Mouse (Mus musculus): ENCODE data around the gene Tenm4. TPM values are rescaled to one million over a fixed set of nuclear protein-coding genes. Genes with fewer than 3 reads are reported as not detected.

Tenm4 gene
- polyA plus RNA-seq, 1 experiment from 2014 or later: 16.8 TPM

- Histone ChIP-seq H3K9me3 (no peaks in the 10 kb centered on the region), H3K36me3 (no peaks in the 10 kb centered on the region), H3K27me3 (ENCODE audit: insufficient read depth, poor library complexity, severe bottlenecking) (no peaks in the 10 kb centered on the region), H3K4me1 (no peaks in the 10 kb centered on the region), H3K27ac (no peak overlapping the region), H3K4me3 (no peak overlapping the region)
- 92% methylated on average over 2 of the region's 2 CpGs for WGBS
- no peak for DNase-seq (ENCODE audit: low spot score)
These were observed 103.4 kb downstream of the Tenm4 start for GRCm38 (mm10) chr7:96274486-96274885.

- WGBS: 81% methylated on average over 10 of the region's 10 CpGs
- no peak overlapping the region for H3K27ac ChIP-seq
- H3K27me3 ChIP-seq (ENCODE audit: insufficient read depth, poor library complexity, severe bottlenecking): no peaks in the 10 kb centered on the region
- no peaks in the 10 kb centered on the region for H3K4me1 ChIP-seq
- no peak for DNase-seq (ENCODE audit: low spot score)
- no peaks in the 10 kb centered on the region for H3K36me3 ChIP-seq
- no peak overlapping the region for H3K4me3 ChIP-seq
- H3K9me3 ChIP-seq: no peaks in the 10 kb centered on the region
These were observed 106.5 kb downstream of the Tenm4 start for GRCm38 (mm10) chr7:96277550-96277949.

- Histone ChIP-seq H3K4me3 (no peak overlapping the region), H3K27ac (no peak overlapping the region), H3K9me3 (no peaks in the 10 kb centered on the region), H3K27me3 (ENCODE audit: insufficient read depth, poor library complexity, severe bottlenecking) (no peaks in the 10 kb centered on the region), H3K4me1 (no peaks in the 10 kb centered on the region), H3K36me3 (no peaks in the 10 kb centered on the region)
- 80% methylated on average over 11 of the region's 11 CpGs for WGBS
- no peak for DNase-seq (ENCODE audit: low spot score)
These were observed 107.3 kb downstream of the Tenm4 start for GRCm38 (mm10) chr7:96278378-96278777.

- 80% methylated on average over 4 of the region's 4 CpGs for WGBS
- no peaks in the 10 kb centered on the region for H3K4me1 ChIP-seq
- H3K27me3 ChIP-seq (ENCODE audit: insufficient read depth, poor library complexity, severe bottlenecking): no peaks in the 10 kb centered on the region
- DNase-seq (ENCODE audit: low spot score): no peak
- H3K4me3 ChIP-seq: no peak overlapping the region
- H3K9me3 ChIP-seq: no peaks in the 10 kb centered on the region
- no peaks in the 10 kb centered on the region for H3K36me3 ChIP-seq
- no peak overlapping the region for H3K27ac ChIP-seq
These were observed 109.7 kb downstream of the Tenm4 start for GRCm38 (mm10) chr7:96280795-96281194.

- H3K4me3 ChIP-seq: no peak overlapping the region
- no peak for DNase-seq (ENCODE audit: low spot score)
- no peak overlapping the region for H3K27ac ChIP-seq
- H3K4me1 ChIP-seq: no peaks in the 10 kb centered on the region
- no peaks in the 10 kb centered on the region for H3K36me3 ChIP-seq
- no peaks in the 10 kb centered on the region for H3K27me3 ChIP-seq (ENCODE audit: insufficient read depth, poor library complexity, severe bottlenecking)
- WGBS: 86% methylated on average over 2 of the region's 2 CpGs
- no peaks in the 10 kb centered on the region for H3K9me3 ChIP-seq
These were observed 119.5 kb downstream of the Tenm4 start for GRCm38 (mm10) chr7:96290576-96290975.

GRCm38 (mm10) chr7:96295959-96296358 is 124.9 kb downstream of the Tenm4 start:
- Histone ChIP-seq H3K4me1 (0 out of 2 replicates have a peak, but pooled peaks cover 2% of the 10 kb centered on the region), H3K36me3 (no peaks in the 10 kb centered on the region), H3K27ac (no peak overlapping the region), H3K27me3 (ENCODE audit: insufficient read depth, poor library complexity, severe bottlenecking) (no peaks in the 10 kb centered on the region), H3K4me3 (no peak overlapping the region), H3K9me3 (no peaks in the 10 kb centered on the region)
- WGBS: 90% methylated on average over 5 of the region's 5 CpGs
- no peak for DNase-seq (ENCODE audit: low spot score)

- H3K27me3 ChIP-seq (ENCODE audit: insufficient read depth, poor library complexity, severe bottlenecking): no peaks in the 10 kb centered on the region
- peaks cover 30% of the 10 kb centered on the region for H3K4me1 ChIP-seq
- no peaks in the 10 kb centered on the region for H3K9me3 ChIP-seq
- 82% methylated on average over 8 of the region's 8 CpGs for WGBS
- no peak overlapping the region for H3K27ac ChIP-seq
- H3K4me3 ChIP-seq: no peak overlapping the region
- DNase-seq (ENCODE audit: low spot score): peak; percentile 46
- H3K36me3 ChIP-seq: no peaks in the 10 kb centered on the region
These were observed 129.9 kb downstream of the Tenm4 start for GRCm38 (mm10) chr7:96300826-96301397.

GRCm38 (mm10) chr7:96301813-96302212 is 130.8 kb downstream of the Tenm4 start:
- 24% methylated on average over 2 of the region's 3 CpGs for WGBS

GRCm38 (mm10) chr7:96303963-96304362 is 132.9 kb downstream of the Tenm4 start:
- no peak overlapping the region for H3K4me3 ChIP-seq
- H3K4me1 ChIP-seq: peaks cover 30% of the 10 kb centered on the region
- no peak for DNase-seq (ENCODE audit: low spot score)
- 9% methylated on average over 2 of the region's 2 CpGs for WGBS
- H3K9me3 ChIP-seq: no peaks in the 10 kb centered on the region
- no peak overlapping the region for H3K27ac ChIP-seq
- H3K27me3 ChIP-seq (ENCODE audit: insufficient read depth, poor library complexity, severe bottlenecking): no peaks in the 10 kb centered on the region
- H3K36me3 ChIP-seq: no peaks in the 10 kb centered on the region

More at GRCm38 (mm10) chr7:96301813-96302212, 130.8 kb downstream of the Tenm4 start:
- Histone ChIP-seq H3K27me3 (ENCODE audit: insufficient read depth, poor library complexity, severe bottlenecking) (no peaks in the 10 kb centered on the region), H3K4me3 (no peak overlapping the region), H3K36me3 (no peaks in the 10 kb centered on the region), H3K9me3 (no peaks in the 10 kb centered on the region), H3K27ac (no peak overlapping the region), H3K4me1 (peaks cover 30% of the 10 kb centered on the region)
- DNase-seq (ENCODE audit: low spot score): no peak

- DNase-seq (ENCODE audit: low spot score): no peak
- no peaks in the 10 kb centered on the region for H3K36me3 ChIP-seq
- WGBS: 69% methylated on average over 5 of the region's 5 CpGs
- H3K4me1 ChIP-seq: peaks cover 30% of the 10 kb centered on the region
- H3K4me3 ChIP-seq: no peak overlapping the region
- H3K9me3 ChIP-seq: no peaks in the 10 kb centered on the region
- H3K27me3 ChIP-seq (ENCODE audit: insufficient read depth, poor library complexity, severe bottlenecking): no peaks in the 10 kb centered on the region
- H3K27ac ChIP-seq: no peak overlapping the region
These were observed 134.4 kb downstream of the Tenm4 start for GRCm38 (mm10) chr7:96305382-96305935.

- 74% methylated on average over 6 of the region's 6 CpGs for WGBS
- Histone ChIP-seq H3K4me3 (no peak overlapping the region), H3K27me3 (ENCODE audit: insufficient read depth, poor library complexity, severe bottlenecking) (no peaks in the 10 kb centered on the region), H3K9me3 (no peaks in the 10 kb centered on the region), H3K4me1 (peaks cover 16% of the 10 kb centered on the region), H3K36me3 (no peaks in the 10 kb centered on the region), H3K27ac (no peak overlapping the region)
- no peak for DNase-seq (ENCODE audit: low spot score)
These were observed 137.1 kb downstream of the Tenm4 start for GRCm38 (mm10) chr7:96308106-96308505.

GRCm38 (mm10) chr7:96329343-96329742 is 158.3 kb downstream of the Tenm4 start:
- no peak overlapping the region for H3K27ac ChIP-seq
- no peak overlapping the region for H3K4me3 ChIP-seq
- H3K27me3 ChIP-seq (ENCODE audit: insufficient read depth, poor library complexity, severe bottlenecking): no peaks in the 10 kb centered on the region
- DNase-seq (ENCODE audit: low spot score): no peak
- H3K9me3 ChIP-seq: 0 out of 2 replicates have a peak, but pooled peaks cover 3% of the 10 kb centered on the region
- no peaks in the 10 kb centered on the region for H3K4me1 ChIP-seq
- WGBS: 79% methylated on average over 4 of the region's 4 CpGs
- H3K36me3 ChIP-seq: no peaks in the 10 kb centered on the region

- no peaks in the 10 kb centered on the region for H3K4me1 ChIP-seq
- no peak overlapping the region for H3K27ac ChIP-seq
- 78% methylated on average over 1 of the region's 1 CpGs for WGBS
- no peaks in the 10 kb centered on the region for H3K9me3 ChIP-seq
- H3K36me3 ChIP-seq: no peaks in the 10 kb centered on the region
- H3K4me3 ChIP-seq: no peak overlapping the region
- DNase-seq (ENCODE audit: low spot score): no peak
- H3K27me3 ChIP-seq (ENCODE audit: insufficient read depth, poor library complexity, severe bottlenecking): no peaks in the 10 kb centered on the region
These were observed 160.1 kb downstream of the Tenm4 start for GRCm38 (mm10) chr7:96331186-96331585.

GRCm38 (mm10) chr7:96334361-96334760 is 163.3 kb downstream of the Tenm4 start:
- Histone ChIP-seq H3K27ac (no peak overlapping the region), H3K36me3 (no peaks in the 10 kb centered on the region), H3K4me3 (no peak overlapping the region), H3K4me1 (no peaks in the 10 kb centered on the region), H3K27me3 (ENCODE audit: insufficient read depth, poor library complexity, severe bottlenecking) (no peaks in the 10 kb centered on the region), H3K9me3 (no peaks in the 10 kb centered on the region)
- no peak for DNase-seq (ENCODE audit: low spot score)
- WGBS: 34% methylated on average over 2 of the region's 2 CpGs

Data from heart, embryonic 10.5 days (tissue).